Mouse (Mus musculus) T-cell, adult 2 months (primary cell): ENCODE results near the gene Mcm10.
"Not testable (repeated sequence)": the region's sequence is repeated elsewhere in the genome, so short reads cannot be mapped to it uniquely, and the experiment has no call there.

Source experiments
- DNase-seq: peaks from one replicate; pipeline ENCODE4 v3.0.0; 2022; ENCODE audit warnings: low spot score

The Mcm10 gene

DNA sequence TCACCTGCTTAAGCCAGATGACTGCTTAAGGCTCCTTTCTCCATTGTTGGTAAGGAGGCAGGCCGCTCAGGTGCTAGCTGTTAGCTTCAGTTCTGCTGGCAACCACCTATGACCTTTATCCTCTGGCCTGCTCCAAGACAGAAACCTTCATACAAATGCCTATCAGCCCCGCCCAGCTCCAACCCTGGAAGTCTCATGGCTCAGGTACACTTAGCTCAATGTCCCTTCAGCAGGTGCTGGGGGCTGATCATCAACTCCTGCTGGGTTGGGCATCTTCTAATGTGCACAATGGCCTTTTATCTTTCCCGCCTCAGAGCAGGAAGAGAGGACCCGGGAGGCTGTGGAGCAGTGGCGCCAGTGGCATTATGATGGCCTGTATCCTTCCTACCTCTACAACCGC, 27.6 kb downstream of the Mcm10 start:
- DNase-seq: no peak

DNA sequence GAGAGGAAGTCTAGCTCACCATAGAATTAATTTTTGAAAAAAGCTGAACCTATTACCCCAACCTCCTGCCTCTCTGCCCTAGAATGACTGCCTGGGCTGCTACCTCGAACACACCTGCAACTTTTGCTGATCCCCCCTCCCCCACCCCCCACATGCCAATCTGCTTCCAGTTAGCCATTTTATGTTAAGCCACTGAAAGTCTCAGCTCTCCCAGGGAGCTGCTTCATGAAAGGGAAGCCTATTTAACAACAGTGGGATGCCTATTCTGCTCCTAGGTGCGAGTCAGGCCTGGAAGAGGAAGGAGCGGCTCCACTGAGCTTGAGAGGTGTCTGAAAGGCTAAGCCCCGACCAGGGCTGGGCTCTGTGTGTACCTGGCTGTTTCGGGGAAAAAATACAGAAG, 28.6 kb downstream of the Mcm10 start:
- DNase-seq: no peak

DNA sequence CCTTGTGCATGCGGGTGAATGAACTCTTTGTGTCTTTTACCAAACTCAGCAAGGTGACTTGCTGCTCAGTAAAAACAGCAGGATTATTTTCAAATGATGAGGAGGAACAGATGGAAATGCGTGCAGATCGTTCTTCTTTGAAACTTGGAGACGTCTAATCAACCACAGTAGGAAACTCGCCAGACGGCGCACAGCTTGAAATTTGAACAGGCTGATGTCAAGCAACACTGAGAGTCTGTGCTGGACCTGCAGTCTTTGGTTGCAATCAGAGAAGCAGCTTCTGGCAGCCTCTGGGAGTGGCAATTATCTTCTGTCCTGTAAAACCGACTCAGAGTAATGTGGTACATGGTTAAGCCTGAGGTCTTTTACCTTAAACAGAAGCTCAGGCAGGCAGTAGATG, 34.5 kb downstream of the Mcm10 start:
- DNase-seq: no peak

DNA sequence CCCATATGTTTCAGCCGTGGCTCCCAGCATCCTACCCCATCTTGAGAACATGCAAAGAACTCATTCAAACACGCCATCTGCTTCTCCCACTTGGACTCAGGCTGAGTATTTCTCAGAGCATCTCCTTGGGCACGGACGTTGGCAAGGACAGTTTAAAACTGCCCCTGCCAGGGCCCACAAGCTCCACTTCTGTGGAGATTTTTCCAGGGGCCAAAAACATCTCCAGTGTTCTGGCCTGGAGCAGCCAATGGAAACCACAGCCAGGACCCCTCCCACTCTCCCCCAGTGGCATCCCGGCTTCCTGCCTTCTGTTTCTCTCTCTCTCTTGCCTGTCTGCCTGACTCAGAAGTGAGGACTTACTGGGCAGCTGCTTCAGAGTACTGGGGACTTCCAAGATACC, 36.8 kb downstream of the Mcm10 start, which contains the start of gene Ucma:
Gene Ucma, plus strand, starts transcription at position 316 of the 400 bp plus-strand sequence.
- DNase-seq: no peak

DNA sequence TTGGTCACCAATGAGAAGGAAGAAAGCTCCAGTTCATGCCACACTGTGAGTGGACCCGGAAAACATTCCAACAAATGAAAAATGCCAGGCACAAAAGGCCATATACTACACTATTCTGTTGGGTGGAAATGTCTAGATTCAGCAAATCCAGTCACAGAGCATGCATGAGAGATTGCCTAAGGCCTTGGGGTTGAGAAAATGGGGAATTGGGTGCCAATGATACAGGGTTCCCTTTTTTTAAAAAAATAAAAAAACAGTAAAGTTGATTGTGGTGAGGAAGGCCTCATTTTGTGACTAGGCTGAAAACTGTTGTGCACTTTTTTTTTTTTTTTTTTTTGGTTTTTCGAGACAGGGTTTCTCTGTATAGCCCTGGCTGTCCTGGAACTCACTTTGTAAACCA, 43.5 kb downstream of the Mcm10 start:
- no peak for DNase-seq

DNA sequence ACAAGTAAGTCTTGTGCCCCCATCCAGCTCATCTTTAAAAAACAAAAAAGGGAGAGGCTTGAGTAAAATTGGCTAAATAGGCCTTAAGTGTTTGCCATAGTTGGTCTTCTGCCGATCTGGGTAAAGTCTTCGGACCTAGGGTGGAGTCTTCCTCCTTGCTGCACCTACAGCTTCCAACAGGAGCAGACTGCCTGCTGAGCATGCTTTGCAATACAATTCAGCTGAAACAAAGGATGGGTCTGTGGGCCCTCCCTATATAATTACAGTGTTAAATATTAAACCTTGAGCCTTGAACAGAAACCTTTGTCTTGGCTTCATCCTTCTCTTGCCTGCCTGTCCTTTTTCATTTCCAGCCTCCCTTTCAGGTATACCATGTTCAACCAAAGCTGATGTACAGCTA, 44.8 kb downstream of the Mcm10 start:
- DNase-seq: no peak

DNA sequence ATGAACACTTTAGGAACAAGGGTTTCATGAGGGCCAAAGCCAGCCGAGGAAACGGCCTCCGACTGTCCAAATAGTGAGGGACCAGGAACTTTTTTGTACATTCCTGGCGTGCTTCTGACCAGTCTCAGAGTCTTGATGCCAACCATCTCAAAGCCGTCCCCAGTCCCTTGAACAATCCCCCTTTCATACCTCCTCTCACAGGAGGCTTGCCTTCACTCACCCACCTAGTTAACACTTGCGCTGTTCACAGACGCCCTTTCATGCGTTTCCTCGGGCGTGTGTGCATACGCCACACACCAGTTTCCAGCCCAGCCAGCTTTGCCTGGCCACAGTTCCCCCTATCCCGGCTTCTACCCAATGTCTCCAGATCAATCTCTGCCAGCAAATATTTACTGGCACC, 54.6 kb downstream of the Mcm10 start:
- no peak for DNase-seq

DNA sequence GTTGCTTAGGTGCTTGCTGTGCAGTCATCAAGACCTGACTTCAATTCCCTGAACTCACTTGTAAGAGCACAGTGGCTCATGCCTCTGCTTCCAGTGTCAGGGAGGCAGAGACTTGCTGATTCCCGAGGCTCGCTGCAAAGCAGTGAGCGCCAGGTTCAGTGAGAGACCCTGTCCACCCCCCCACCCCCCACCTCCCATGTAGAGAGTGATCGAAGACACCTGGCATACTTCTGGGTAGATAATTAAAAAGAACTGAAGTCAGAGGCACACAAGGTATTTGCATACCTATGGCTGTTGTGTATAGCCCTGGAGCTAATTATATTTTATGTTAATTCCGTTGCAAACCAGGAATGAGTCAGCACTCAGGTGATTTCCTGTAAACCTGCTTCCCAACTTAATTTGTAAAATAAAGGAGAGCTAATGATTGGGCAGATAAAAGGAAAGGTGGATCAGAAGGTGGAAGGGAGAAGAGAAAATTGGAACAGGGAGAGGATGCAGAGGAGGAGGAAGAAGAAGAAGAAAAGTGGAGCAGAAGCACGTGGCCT, 58.3 kb downstream of the Mcm10 start:
- no peak for DNase-seq

DNA sequence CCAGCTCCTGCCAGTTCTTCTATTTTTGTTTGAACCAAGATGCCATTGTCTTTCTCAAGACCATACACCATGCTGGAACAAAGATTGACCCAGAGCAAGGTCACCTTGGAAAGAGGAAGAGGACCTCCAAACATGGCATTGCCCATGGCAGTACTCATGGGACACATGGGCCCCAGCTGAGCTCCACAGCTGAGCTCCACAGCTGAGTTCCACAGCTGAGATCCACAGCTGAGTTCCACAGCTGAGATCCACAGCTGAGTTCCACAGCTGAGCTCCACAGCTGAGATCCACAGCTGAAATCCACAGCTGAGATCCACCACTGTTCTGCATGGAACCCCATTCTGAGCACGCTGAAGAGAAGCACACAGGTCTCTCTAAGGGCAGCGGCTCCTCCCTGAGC, 61.6 kb downstream of the Mcm10 start:
- no peak for DNase-seq

DNA sequence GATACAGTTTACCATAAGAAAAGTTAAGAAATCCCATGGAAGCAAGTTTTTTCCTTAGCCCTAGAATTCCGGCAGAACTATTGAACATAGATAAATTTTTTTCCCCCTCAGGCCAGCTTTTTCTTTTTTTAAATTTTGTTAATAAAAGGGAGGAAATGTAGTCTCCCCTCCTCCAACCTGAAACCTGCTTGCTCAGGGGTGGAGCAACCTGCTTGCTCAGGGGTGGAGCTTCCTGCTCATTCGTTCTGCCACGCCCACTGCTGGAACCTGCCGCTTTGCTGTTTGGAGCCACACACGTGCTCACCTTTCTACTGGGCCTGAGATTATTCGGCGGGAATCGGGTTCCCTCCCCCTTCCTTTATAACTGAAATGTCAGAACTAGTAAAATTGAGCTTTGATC, 62.9 kb downstream of the Mcm10 start:
- not testable (repeated sequence) for DNase-seq

DNA sequence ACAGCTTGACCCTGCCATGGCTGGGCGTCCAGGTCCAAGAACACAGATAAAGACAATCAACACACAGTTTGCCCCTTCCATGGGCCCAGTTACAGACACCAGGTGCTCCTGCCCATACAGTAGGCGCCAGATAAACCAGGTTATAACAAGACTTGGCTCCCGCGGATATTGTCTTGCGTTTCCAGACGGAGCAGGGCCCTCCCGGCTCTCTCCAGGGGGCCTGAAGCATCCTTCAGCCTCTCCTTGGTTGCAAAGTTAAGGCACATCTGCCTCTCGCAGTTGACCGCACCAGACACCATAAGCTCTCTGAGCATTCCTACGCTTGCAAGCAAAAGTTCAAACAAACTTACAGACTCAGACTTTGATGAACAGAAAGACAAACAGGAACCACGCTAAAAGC, 71.7 kb downstream of the Mcm10 start:
- no peak for DNase-seq
